Mouse (Mus musculus): ENCODE results near the gene Vwa8.

DNA sequence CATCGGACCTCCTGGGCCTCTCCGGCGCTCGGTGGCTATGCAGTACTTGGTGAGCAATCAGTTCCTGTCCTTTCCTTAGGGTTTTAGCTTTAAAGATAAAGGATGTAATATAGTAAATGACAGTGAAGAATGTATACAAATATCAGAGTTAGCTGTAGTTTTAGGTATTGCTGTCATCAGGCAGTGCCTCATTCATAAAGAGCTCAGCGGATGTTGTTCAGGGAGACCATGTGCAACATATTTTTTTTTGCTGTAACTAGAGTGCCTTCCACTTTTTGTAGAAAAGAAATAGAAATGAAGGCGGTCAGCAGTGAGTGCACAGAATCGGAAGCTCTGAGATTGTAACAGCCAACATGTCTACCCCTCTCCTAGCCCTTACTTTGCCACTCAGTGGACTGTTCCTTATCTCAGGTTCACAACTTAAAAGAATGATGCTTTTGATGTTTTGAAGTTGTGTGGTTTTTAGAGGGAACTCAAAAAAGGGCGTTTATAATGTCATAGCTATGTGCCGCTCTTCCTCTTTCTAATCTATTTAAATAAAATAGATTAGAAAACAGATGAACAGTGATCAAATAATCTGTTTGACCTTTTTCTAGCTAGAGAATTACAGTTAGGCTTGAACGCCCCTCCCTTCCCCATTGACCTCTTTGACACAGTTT is 59.5 kb downstream of the Vwa8 start:
- TF ChIP-seq ZMIZ1 (IDR thresholded peaks at IDR 0.05; ENCODE audit: low read depth, low read length) (no peak), POLR2A (IDR thresholded peaks at IDR 0.05; ENCODE audit: low read depth, low read length) (no peak), CTCF (conservative IDR thresholded peaks at IDR 0.05 in 1 of 2, IDR thresholded peaks at IDR 0.05 in 1 of 2; ENCODE audit: low read depth in 2 of 2, low read length in 2 of 2) (no peak), EP300 (IDR thresholded peaks at IDR 0.05; ENCODE audit: low read length) (no peak), ELF1 (IDR thresholded peaks at IDR 0.05; ENCODE audit: low read depth, low read length) (no peak)

All from CH12.LX (cell line).